Mouse (Mus musculus) limb, embryonic 12.5 days (tissue): ENCODE data around the gene Eif4e. TPM values are rescaled to one million over a fixed set of nuclear protein-coding genes. Genes with fewer than 3 reads are reported as not detected.

Experiments used
- ATAC-seq: fragments of 200-750 bp; cut with Nextera tagmentation; 2 replicates; pipeline ENCODE4 v1.8.0; 2017; ENCODE audit warnings: low read depth, moderate TSS enrichment; ENCODE audit not compliant: insufficient number of reproducible peaks, insufficient read depth, low FRiP score, low TSS enrichment
- H3K27ac ChIP-seq: fragments of 300-500 bp; sonication (generic); 2 replicates; pipeline ENCODE4 v1.5.1; 2016; ENCODE audit warnings: mild to moderate bottlenecking, moderate library complexity
- H3K27me3 ChIP-seq: fragments of 300-500 bp; sonication (generic); 2 replicates; pipeline ENCODE4 v1.6.1; 2016; ENCODE audit warnings: mild to moderate bottlenecking, moderate library complexity
- H3K36me3 ChIP-seq: fragments of 300-500 bp; sonication (generic); 2 replicates; pipeline ENCODE4 v1.6.1; 2016; ENCODE audit warnings: mild to moderate bottlenecking, moderate library complexity
- H3K4me1 ChIP-seq: fragments of 300-500 bp; sonication (generic); replicated peaks from 2 replicates; pipeline ENCODE4 v1.6.1; 2016
- H3K4me2 ChIP-seq: fragments of 300-500 bp; sonication (generic); 2 replicates; pipeline ENCODE4 v1.6.1; 2016; ENCODE audit warnings: mild to moderate bottlenecking, moderate library complexity
- H3K4me3 ChIP-seq: fragments of 300-500 bp; sonication (generic); replicated peaks from 2 replicates; pipeline ENCODE4 v1.5.1; 2016; ENCODE audit warnings: mild to moderate bottlenecking
- H3K9ac ChIP-seq: fragments of 300-500 bp; sonication (generic); replicated peaks from 2 replicates; pipeline ENCODE4 v1.6.1; 2016; ENCODE audit warnings: mild to moderate bottlenecking, moderate library complexity
- H3K9me3 ChIP-seq: fragments of 300-500 bp; sonication (generic); 2 replicates; pipeline ENCODE4 v1.6.1; 2016; ENCODE audit warnings: mild to moderate bottlenecking, moderate library complexity
- WGBS: fragments of 180-500 bp; shearing (Covaris S2); methylation state at CpG from one replicate; pipeline ENCODE4 v1.1.7; 2016; 5-methylcytosine and 5-hydroxymethylcytosine counted together
- polyA plus RNA-seq: library from polyadenylated mRNA; unstranded; fragments of >200 nt; fragmentation: Nextera tagmentation; extraction: Ambion mirVana; gene quantifications from 2 replicates; pipeline ENCODE4 v1.2.1, GENCODE M21; 2016

Gene Eif4e
- polyA plus RNA-seq = 380 and 391 TPM in 2 replicates

GRCm38 (mm10) chr3:138526073-138526915 lies at the start of gene Eif4e:
Gene Eif4e (plus strand): TSS chr3:138526179.
- Histone ChIP-seq H3K4me1 (peaks cover 21% of the 10 kb centered on the region), H3K4me2 (peak within 1 kb of the TSS; percentile 76), H3K36me3 (no peaks in the 10 kb centered on the region), H3K27ac (peak within 1 kb of the TSS; percentile 92), H3K27me3 (no peaks in the 10 kb centered on the region), H3K9ac (peak within 1 kb of the TSS; percentile 75), H3K9me3 (no peaks in the 10 kb centered on the region), H3K4me3 (peak within 1 kb of the TSS; percentile 98)
- ATAC-seq = peak; percentile 58; the same call in 1 of the 2 replicates
- WGBS = 2% methylated on average over 39 of the region's 39 CpGs

DNA sequence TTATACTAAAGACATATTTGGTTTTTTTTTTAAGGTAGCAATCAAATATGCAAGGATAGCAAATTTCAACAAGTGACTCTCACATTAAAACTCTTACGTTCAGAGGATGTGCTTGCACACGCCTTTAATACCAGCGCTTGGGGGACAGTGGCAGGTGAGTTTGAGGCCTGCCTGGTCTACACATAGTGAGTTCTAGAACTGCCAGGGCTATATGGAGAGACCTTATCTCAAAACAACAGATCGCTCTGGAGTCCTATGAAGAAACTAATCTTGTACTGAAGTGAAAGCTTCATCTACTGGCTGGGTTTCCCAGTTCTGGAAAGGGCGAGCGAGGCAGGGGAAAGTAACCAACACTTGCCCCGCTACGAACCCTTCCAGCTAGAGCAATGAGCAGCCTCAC lies 46.5 kb upstream of the Eif4e start:
- no peak overlapping the region for H3K9ac ChIP-seq
- no peak overlapping the region for H3K4me2 ChIP-seq
- H3K9me3 ChIP-seq = peaks cover under 1% of the 10 kb centered on the region; the same call in 1 of the 2 replicates
- ATAC-seq = no peak
- no peaks in the 10 kb centered on the region for H3K27me3 ChIP-seq
- WGBS = 94% methylated on average over 8 of the region's 8 CpGs
- no peak overlapping the region for H3K27ac ChIP-seq
- no peak overlapping the region for H3K4me3 ChIP-seq
- H3K4me1 ChIP-seq = no peaks in the 10 kb centered on the region
- peaks cover 48% of the 10 kb centered on the region for H3K36me3 ChIP-seq

GRCm38 (mm10) chr3:138481526-138482284 lies 44.3 kb upstream of the Eif4e start:
- H3K36me3 ChIP-seq = peaks cover 66% of the 10 kb centered on the region

GRCm38 (mm10) chr3:138483240-138483639 lies 42.7 kb upstream of the Eif4e start:
- Histone ChIP-seq H3K9me3 (peaks cover 9% of the 10 kb centered on the region; the same call in 1 of the 2 replicates), H3K27me3 (no peaks in the 10 kb centered on the region), H3K4me2 (no peak overlapping the region), H3K36me3 (peaks cover 62% of the 10 kb centered on the region), H3K4me3 (no peak overlapping the region), H3K9ac (no peak overlapping the region), H3K4me1 (peaks cover 8% of the 10 kb centered on the region), H3K27ac (no peak overlapping the region)
- WGBS = 92% methylated on average over 2 of the region's 2 CpGs
- ATAC-seq = no peak

More at GRCm38 (mm10) chr3:138481526-138482284, 44.3 kb upstream of the Eif4e start:
- Histone ChIP-seq H3K27ac (no peak overlapping the region), H3K27me3 (no peaks in the 10 kb centered on the region), H3K4me3 (no peak overlapping the region), H3K9me3 (peaks cover 9% of the 10 kb centered on the region; the same call in 1 of the 2 replicates), H3K4me1 (no peaks in the 10 kb centered on the region), H3K4me2 (no peak overlapping the region), H3K9ac (no peak overlapping the region)
- ATAC-seq = no peak
- WGBS = 86% methylated on average over 14 of the region's 14 CpGs

GRCm38 (mm10) chr3:138488584-138489326 lies 37.2 kb upstream of the Eif4e start:
- no peaks in the 10 kb centered on the region for H3K27me3 ChIP-seq
- ATAC-seq = peak; percentile 1; the same call in 1 of the 2 replicates
- peaks cover 9% of the 10 kb centered on the region for H3K4me1 ChIP-seq
- peak overlapping the region; percentile 82 for H3K4me2 ChIP-seq
- under 1% methylated on average over 57 of the region's 61 CpGs for WGBS
- peaks cover 9% of the 10 kb centered on the region; the same call in 1 of the 2 replicates for H3K9me3 ChIP-seq
- peak overlapping the region; percentile 81 for H3K27ac ChIP-seq
- peak overlapping the region; percentile 90 for H3K4me3 ChIP-seq
- H3K9ac ChIP-seq = peak overlapping the region; percentile 93
- H3K36me3 ChIP-seq = peaks cover 19% of the 10 kb centered on the region

DNA sequence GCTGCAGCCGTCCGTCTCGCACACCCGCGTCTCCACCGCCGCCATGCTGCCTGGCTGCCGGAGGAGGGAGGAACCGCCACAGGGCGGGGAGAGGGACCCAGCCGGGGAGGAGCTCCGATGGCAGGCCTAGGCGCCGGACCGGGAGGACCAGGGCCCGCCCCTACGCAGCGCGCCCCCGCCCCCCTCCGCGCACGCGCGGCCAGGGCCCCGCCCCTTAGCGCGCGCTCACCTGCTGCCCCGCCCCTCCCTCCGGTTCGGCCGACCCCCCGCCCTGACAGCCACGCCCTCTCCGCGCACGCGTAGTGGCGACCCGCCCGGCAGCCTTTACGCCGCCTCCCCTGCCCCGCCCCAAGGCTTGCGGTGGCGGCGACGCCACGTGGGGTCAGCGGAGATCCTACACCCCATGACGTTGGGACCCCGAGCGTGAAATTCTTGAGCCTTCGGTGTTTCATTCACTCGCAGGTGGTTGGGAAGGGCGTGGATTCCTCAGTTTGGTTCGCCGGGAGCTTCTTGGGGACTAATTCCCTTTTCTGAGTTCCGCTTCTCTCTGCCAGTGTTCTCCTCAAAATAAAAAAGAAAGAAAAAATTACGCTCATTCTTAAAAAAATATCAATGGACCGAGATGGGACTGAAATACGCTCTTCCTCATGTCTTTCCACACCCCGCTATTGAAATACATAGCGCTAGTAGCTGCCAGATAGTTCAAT lies 36.5 kb upstream of the Eif4e start, which contains the start of gene Metap1:
TSS of gene Metap1 (minus strand) at position 189 of the 707 bp plus-strand sequence.
- H3K9me3 ChIP-seq = peaks cover 8% of the 10 kb centered on the region; the same call in 1 of the 2 replicates
- H3K27me3 ChIP-seq = no peaks in the 10 kb centered on the region
- peak within 1 kb of the TSS; percentile 81 for H3K27ac ChIP-seq
- WGBS = under 1% methylated on average over 46 of the region's 65 CpGs
- peak within 1 kb of the TSS; percentile 90 for H3K4me3 ChIP-seq
- peak within 1 kb of the TSS; percentile 82 for H3K4me2 ChIP-seq
- H3K36me3 ChIP-seq = peaks cover 18% of the 10 kb centered on the region
- H3K9ac ChIP-seq = peak within 1 kb of the TSS; percentile 93
- H3K4me1 ChIP-seq = peaks cover 9% of the 10 kb centered on the region
- peak; percentile 98 for ATAC-seq

- peaks cover 13% of the 10 kb centered on the region for H3K36me3 ChIP-seq
- H3K27me3 ChIP-seq = no peaks in the 10 kb centered on the region
- H3K9me3 ChIP-seq = peaks cover 3% of the 10 kb centered on the region; the same call in 1 of the 2 replicates
- no peak overlapping the region for H3K27ac ChIP-seq
- ATAC-seq = no peak
- peak overlapping the region; percentile 93; the same call in 1 of the 2 replicates for H3K9ac ChIP-seq
- peak overlapping the region; percentile 82 for H3K4me2 ChIP-seq
- WGBS = 29% methylated on average over 6 of the region's 6 CpGs
- H3K4me1 ChIP-seq = peaks cover 9% of the 10 kb centered on the region
- H3K4me3 ChIP-seq = peak overlapping the region; percentile 90
These were observed 36.0 kb upstream of the Eif4e start for GRCm38 (mm10) chr3:138490034-138490337.

DNA sequence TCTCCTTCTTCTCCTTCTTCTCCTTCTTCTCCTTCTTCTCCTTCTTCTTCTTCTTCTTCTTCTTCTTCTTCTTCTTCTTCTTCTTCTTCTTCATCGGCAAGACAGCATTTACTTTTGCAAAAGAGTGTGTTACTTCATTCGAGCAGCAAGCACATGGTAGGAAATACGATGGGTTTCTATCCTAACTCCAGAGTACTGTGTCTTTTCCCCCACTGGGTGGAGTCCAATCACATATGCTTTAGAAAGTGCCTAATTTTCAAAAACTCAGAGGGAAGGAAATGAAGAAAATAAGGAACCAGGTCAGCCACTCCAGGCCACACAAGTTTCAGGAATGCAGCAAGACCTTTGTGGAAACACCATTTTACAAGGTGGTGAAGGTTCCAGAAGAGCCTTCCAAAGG lies 32.3 kb upstream of the Eif4e start:
- Histone ChIP-seq H3K4me1 (no peaks in the 10 kb centered on the region), H3K4me3 (no peak overlapping the region), H3K9me3 (0 out of 2 replicates have a peak, but pooled peaks cover 3% of the 10 kb centered on the region), H3K27ac (no peak overlapping the region), H3K36me3 (no peaks in the 10 kb centered on the region), H3K9ac (no peak overlapping the region), H3K27me3 (no peaks in the 10 kb centered on the region), H3K4me2 (no peak overlapping the region)
- 85% methylated on average over 3 of the region's 3 CpGs for whole genome bisulfite sequencing
- no peak for ATAC-seq

DNA sequence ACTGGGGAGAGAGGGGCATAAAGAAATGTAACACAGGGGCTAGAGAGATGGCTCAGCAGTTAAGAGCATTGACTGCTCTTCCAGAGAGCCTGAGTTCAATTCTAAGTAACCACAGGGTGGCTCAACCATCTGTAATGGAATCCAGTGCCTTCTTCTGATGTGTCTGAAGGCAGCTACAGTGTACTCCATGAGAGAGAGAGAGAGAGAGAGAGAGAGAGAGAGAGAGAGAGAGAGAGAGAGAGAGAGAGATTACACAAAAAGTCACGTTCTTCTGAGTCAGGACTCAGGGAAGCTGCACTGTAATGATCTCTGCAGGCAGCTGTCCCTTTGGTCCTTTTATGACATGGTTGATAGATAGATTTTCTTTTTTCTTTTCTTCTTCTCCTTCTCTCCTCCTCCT lies 31.4 kb upstream of the Eif4e start:
- H3K9me3 ChIP-seq = 0 out of 2 replicates have a peak, but pooled peaks cover 3% of the 10 kb centered on the region
- H3K4me1 ChIP-seq = no peaks in the 10 kb centered on the region
- no peaks in the 10 kb centered on the region for H3K36me3 ChIP-seq
- no peak overlapping the region for H3K27ac ChIP-seq
- no peaks in the 10 kb centered on the region for H3K27me3 ChIP-seq
- no peak for ATAC-seq
- no peak overlapping the region for H3K9ac ChIP-seq
- H3K4me2 ChIP-seq = no peak overlapping the region
- WGBS = 46% methylated on average over 1 of the region's 1 CpGs
- no peak overlapping the region for H3K4me3 ChIP-seq
